Mouse (Mus musculus) B cell, adult 2 months (primary cell): ENCODE data around the gene Nup205.
"Not testable (repeated sequence)": the region's sequence is repeated elsewhere in the genome, so short reads cannot be mapped to it uniquely, and the experiment has no call there.

Experiments
- DNase-seq, 2 experiments: peaks; one replicate each; pipeline ENCODE4 v3.0.0; 2022

The Nup205 gene

DNA sequence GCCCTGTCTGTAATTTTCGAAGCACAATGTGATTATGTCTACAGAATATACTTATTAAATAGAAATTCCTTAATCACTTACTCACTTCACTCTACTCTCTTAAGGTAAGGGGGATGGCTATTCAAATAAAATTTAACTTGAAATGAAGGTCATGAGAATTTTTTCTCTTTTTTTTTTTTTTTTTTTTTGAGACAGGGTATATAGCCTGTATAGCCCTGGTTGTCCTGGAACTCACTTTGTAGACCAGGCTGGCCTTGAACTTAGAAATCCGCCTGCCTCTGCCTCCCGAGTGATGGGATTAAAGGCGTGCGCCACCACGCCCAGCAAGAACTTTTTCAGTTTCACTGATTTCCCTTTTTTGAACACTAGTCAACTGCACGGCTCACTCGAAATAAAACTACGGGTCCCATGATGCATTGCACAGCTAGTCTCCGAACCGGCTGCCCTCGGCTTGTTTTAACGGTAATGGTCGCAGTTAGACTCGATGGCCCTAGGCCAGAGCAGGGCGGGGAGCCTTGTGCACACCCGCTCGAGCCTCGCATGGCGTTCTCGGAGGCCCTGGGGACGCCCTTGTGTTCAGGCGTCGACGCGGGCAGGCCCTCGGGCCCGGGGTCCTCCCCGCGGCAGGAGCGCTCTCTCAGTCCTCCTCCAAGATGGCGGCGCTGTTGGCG, at the start of gene Nup205:
Nup205 (plus strand) TSS at position 443 of the 671 bp plus-strand sequence.
- DNase-seq, result peak; percentile 87 to 90

DNA sequence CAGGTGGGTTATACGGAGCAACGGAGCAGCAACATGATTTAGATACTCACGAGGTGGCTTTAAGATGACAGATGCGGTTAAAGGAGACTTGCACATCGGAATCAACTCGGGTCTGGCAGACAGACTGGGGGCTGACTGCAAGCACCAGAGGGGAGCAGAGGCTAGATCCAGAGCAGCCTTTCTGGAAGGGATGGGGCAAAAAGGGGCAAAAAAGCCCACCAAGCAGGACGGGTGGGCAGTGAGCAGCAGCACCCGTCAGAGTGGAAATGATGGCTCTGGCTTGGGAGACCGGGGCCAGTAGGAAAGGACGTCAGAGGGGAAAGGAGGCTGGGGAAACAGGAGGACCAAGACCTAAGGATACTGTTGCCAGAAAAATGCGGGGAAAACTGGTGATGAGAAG, 44.4 kb upstream of the Nup205 start:
- peak in 1 of 2 experiments; percentile 25 for DNase-seq

GRCm38 (mm10) chr6:35133246-35133578, 44.0 kb upstream of the Nup205 start:
- DNase-seq, result no peak

- DNase-seq, result peak; percentile 98 to 99
Measured at GRCm38 (mm10) chr6:35133579-35134488, 43.4 kb upstream of the Nup205 start, which contains the start of gene Cnot4. Gene Cnot4 (minus strand): TSS chr6:35133724.

- no peak for DNase-seq
Measured at GRCm38 (mm10) chr6:35134844-35135243, 42.4 kb upstream of the Nup205 start.

- DNase-seq, result no peak
Measured at GRCm38 (mm10) chr6:35140351-35140750, 36.9 kb upstream of the Nup205 start.

- peak; percentile 25 to 36 for DNase-seq
Measured at GRCm38 (mm10) chr6:35145569-35145968, 31.7 kb upstream of the Nup205 start.

GRCm38 (mm10) chr6:35147726-35148422, 29.3 kb upstream of the Nup205 start:
- DNase-seq, result no peak

DNA sequence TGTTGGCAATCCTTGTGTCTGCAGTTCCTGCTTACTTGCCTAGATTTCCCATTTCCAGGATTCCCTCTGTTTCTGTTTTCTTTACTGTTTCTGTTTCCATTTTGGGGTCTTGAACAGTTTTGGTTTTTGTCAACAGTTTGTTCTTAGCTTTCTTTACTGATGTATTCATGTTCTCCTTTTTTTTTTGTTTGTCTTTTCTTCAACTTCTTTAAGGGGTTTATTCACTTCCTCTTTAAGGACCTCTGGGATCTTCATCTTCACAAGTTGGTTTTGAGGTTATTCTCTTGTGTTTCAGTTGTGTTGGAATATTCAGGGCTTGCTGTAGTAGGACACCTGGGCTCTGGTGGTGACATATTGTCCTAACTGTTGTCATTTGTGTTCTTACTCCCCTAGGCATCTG, 22.7 kb upstream of the Nup205 start:
- no peak for DNase-seq

GRCm38 (mm10) chr6:35169250-35169649, 8.0 kb upstream of the Nup205 start:
- DNase-seq, result no peak

DNA sequence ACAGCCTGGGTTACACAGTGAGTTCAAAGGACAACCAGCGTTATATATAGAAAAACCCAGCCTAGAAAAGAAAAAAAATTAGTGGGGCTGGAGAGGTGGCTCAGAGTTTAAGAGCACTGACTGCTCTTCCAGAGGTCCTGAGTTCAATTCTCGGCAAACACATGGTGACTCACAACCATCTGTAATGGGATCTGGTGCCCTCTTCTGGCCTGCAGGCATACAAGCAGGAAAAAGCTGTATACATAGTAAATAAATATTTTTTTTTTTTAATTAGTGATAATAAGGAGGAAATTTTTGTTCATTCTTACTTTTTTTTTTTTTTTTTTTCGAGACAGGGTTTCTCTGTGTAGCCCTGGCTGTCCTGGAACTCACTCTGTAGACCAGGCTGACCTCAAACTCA, 5.2 kb upstream of the Nup205 start:
- peak in 1 of 2 experiments; percentile 14 for DNase-seq

DNA sequence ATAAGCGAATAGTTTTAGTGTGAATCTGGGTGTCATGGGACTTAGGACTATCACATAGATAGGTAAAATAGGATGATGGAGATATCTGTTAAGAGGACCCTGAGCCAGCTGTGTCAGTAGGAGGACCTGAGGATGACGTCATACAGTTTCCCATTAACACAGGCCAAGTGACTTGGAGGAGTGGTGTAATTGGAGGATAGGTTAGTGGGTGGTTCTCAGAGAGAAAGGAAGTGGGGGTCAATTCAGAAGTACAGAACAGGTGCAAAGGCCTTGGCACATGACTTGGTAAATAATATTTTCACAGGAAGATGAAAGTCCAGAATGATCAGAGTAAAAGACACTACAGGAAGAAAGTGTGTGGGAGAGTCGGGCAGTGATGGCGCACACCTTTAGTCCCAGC, 4.0 kb upstream of the Nup205 start:
- no peak for DNase-seq

DNA sequence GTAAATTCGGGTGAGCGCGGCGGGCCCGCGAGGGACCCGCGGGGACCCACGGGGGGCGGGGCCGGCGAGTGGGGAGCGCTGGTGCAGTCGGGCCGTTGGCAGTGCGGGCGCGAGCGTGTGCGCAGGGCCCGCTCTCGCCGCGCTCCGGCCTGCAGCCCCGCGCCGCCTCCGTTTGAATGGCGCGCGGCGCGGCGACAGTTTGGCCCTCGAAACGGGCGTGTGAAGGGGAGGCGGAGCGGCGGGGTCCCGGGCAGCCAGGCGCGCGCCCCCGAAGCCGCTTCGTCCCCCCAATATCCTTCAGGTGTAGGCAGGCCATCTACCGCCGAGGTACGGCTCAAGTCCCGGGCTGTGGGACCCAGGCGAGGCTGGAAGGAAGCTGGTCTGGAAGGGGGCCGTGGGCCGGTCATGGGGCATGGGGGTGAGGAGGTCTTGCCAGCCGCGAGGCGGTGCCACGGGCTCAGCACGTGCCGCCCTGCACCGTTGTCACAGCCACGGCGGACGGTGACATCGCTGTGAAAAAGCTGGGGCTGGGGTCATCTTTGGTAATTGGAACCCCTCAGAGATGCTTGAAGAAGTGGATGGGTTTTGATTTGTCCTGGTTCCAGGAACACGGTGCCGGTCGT, 540 bp downstream of the Nup205 start:
- peak; percentile 73 to 74 for DNase-seq

- DNase-seq, result not testable (repeated sequence)
Measured at GRCm38 (mm10) chr6:35179299-35179698, 2.1 kb downstream of the Nup205 start.

DNA sequence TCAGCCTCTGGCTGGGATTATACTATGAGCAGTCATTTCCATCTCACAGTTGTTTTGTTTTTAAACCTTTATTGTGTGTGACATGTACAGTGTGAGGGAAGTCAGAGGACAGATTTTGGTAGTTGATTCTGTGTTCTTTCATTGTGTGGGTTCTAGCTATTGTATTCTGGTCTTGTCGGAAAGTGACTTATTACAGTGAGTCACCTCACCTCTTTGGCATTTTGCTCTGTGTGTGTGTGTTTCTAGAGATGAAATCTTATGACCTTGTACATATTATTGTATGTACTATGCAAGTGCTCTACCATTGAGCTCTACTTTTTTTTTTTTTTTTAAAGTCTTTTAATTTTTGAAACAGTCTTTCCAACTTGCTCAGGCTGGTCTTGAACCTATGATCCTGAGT, 7.6 kb downstream of the Nup205 start:
- DNase-seq, result no peak

- peak in 1 of 2 experiments; percentile 8 for DNase-seq
Measured at GRCm38 (mm10) chr6:35191198-35191597, 14.0 kb downstream of the Nup205 start.

DNA sequence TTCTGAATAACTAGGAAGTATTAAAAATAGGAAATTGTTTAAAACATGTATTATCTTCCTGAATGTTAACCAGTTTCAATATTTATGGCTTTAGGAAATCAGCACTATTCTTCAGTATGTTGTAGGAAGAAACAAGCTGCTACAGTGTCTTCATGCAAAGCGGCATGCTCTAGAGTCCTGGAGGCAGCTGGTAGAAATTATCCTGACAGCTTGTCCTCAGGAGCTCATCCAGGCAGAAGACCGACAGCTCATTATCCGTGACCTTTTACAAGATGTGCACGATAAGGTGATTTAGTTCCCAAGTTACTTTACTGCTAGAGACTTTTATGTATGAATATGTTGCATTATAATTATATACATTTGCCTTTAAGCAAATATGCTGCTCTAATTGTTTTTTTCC, 48.5 kb downstream of the Nup205 start:
- DNase-seq, result no peak

DNA sequence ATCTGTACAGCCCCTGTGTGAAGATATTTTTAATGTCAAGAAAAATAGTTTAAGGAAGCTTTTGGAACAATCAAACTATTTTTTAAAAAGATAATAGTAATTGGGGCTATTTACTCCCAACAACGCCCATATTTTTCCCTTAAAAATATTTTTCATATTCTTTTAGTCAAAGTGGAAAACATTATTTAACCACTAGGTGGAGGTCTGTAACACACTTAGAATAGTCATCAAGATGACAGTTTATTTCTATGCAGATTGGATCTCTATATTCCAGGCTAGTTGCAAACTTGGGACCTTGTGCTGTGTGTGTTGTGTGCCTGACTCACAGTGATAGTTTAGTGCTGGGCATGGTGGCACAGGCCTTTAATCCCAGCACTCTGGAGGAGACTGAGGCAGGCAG, 52.2 kb downstream of the Nup205 start:
- no peak for DNase-seq

GRCm38 (mm10) chr6:35236108-35236785, 59.0 kb downstream of the Nup205 start:
- no peak for DNase-seq

DNA sequence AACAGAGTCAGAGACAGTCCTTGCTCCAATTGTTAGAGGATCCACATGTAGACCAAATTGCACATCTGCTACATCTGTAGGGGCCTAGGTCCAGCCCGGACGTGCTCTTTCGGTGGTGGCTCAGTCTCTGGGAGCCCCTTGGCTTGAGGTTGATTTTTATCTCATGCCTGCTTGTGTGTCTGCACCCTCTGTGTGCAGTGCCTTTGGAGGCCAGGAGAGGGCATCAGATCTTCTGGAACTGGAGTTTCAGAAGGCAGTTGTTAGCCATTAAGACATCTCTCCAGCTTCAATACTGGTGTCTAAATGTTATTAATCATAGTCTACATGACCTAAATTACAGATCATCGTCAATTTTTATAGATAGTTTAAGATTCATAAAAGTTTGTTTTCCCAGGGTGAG, 66.0 kb downstream of the Nup205 start:
- DNase-seq, result no peak

DNA sequence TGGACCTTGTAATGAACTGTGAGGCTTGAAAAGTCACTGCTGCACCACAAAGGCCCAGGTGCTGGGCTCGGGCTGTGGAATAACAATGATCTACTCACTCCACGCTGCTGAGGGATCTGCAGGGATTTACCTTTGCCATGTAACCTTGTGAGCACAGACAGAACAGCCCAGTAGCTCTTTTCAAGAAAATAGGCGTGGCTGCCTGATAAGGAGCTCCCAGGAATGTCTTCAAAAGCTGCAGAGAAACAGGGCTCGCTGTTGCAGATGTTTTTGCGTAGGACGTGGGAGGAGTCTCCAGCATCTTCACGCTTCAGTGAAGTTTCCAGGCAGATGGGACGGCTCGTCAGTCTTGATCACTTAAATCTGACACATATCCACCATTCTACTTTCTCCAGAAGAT, 66.8 kb downstream of the Nup205 start:
- DNase-seq, result no peak

DNA sequence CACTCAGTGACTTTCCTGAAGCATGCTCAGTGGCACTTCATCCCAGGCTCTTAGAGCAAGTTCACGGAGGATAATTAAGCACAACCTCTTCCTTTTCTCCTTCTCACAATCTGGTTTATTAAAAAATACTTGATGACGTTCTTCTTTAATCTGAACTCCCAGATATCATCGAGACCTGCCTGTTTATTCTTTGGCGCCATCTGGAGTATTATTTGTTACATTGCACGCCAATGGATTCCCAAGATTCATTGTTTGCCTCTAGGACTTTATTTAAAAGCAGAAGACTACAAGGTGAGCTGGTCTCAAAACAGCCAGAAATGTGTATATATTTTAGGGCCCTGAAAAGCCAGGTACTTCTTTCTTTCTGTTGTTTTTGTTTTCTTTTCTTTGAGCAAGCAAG, 67.9 kb downstream of the Nup205 start:
- DNase-seq, result peak; percentile 15 to 24
